Mouse (Mus musculus) megakaryocyte, embryonic 14.5 days (primary cell): ENCODE measurements at regions not wholly inside any gene's neighbourhood (a gene's known extent, or its start where the extent isn't known, plus 50 kb on each side); places are given as distances from the start of the nearest gene placed in this dataset.

Experiments used
- FLI1 ChIP-seq: IDR thresholded peaks from 2 replicates; pipeline ENCODE4 v1.6.1; 2012; ENCODE audit warnings: low read length, inconsistent platforms, mixed read lengths
- GATA1 ChIP-seq: IDR thresholded peaks from 3 replicates; pipeline ENCODE4 v1.6.1; 2012; ENCODE audit warnings: mixed read lengths, low read length, inconsistent platforms, borderline replicate concordance

DNA sequence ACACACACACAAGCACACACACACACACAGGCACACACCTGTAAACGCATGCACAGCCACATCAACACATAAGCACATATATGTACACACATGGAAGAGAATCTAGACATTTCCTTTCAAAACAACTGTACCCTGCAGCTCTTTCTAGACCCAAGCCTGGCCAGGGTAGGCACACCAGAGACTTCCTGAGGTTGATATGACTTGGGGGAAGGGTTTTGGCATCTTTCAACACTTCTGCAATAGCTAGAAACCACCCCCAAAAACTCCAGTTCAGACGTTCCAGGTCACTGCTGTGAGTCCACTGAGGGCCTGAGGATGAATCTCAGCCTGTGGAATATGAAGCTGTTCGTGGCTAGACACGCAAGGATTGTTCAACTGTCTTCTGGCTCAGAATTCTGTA lies 632.6 kb downstream of the Insc start:
- TF ChIP-seq GATA1 (no peak), FLI1 (no peak)
